Mouse (Mus musculus): ENCODE data around the gene Btrc. TPM values are rescaled to one million over a fixed set of nuclear protein-coding genes. Genes with fewer than 3 reads are reported as not detected.

Btrc gene
- total and polyA plus RNA-seq, 3 experiments = 11.0 to 20.7 (median 14.0) TPM

DNA sequence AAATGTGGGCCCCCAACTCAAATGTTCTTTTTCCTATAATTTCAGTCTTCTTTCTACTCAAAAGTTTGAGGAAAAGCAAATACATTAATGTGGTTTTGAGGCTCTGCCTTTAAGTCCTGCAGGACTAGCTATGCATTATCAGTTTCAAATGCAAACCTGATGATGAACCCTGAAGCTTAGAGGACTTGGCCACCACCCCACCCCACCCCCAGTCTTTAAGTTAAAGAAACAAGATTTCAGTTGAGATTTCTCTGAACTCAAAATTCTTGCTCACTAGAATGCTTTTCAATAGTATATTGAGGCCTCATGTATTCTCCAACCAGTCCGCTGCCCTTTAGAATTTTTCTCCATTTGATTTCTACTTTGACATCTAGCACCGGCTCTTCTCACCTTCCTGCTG is 117.0 kb downstream of the Btrc start:
- DNase-seq (ENCODE audit: extremely low read depth) = no peak
- Histone ChIP-seq H3K79me2 (replicated peaks; ENCODE audit: control insufficient read depth, extremely low read depth, insufficient read depth, poor library complexity, severe bottlenecking) (no peaks in the 10 kb centered on the region), H3K27me3 (replicated peaks) (no peaks in the 10 kb centered on the region), H3K4me1 (ENCODE audit: control insufficient read depth in 1 of 2, insufficient read depth in 2 of 2) (no peaks in the 10 kb centered on the region), H3K36me3 (replicated peaks in 1 of 2; ENCODE audit: control insufficient read depth in 1 of 2, insufficient read depth in 1 of 2, low read length in 1 of 2) (peaks cover 0 to 6% of the 10 kb centered on the region in 2 experiments), H3K4me3 (replicated peaks in 1 of 3; ENCODE audit: low read depth in 2 of 3, low read length in 2 of 3, poor library complexity in 1 of 3) (no peak overlapping the region), H3K4me2 (ENCODE audit: insufficient read depth, low read depth, poor library complexity, severe bottlenecking) (no peak overlapping the region), H3K9me3 (replicated peaks; ENCODE audit: low read length) (no peaks in the 10 kb centered on the region), H3K27ac (ENCODE audit: insufficient read depth, low read depth) (no peak overlapping the region), H3K9ac (ENCODE audit: insufficient read depth, low read depth) (no peak overlapping the region)
- in situ Hi-C loops (cut with MboI; ENCODE audit: low pct_ligation_motif_present, low pct_unique_long_range_greater_than_20kb, low sequenced_read_pairs) (no loop called here), dilution Hi-C loops (cut with MboI; ENCODE audit: extremely low pct_ligation_motif_present, extremely low pct_unique_long_range_greater_than_20kb, low sequenced_read_pairs) (no loop called here)
- TF ChIP-seq IRF4 (IDR thresholded peaks at IDR 0.05; ENCODE audit: low read depth, low read length) = no peak
- no peak for TF ChIP-seq SIN3A (IDR thresholded peaks at IDR 0.05; ENCODE audit: low read length)
- TF ChIP-seq ZKSCAN1 (IDR thresholded peaks at IDR 0.05; ENCODE audit: borderline replicate concordance, low read depth, low read length) = no peak
- no peak for TF ChIP-seq TCF12 (IDR thresholded peaks at IDR 0.05; ENCODE audit: low read depth, low read length)

DNA sequence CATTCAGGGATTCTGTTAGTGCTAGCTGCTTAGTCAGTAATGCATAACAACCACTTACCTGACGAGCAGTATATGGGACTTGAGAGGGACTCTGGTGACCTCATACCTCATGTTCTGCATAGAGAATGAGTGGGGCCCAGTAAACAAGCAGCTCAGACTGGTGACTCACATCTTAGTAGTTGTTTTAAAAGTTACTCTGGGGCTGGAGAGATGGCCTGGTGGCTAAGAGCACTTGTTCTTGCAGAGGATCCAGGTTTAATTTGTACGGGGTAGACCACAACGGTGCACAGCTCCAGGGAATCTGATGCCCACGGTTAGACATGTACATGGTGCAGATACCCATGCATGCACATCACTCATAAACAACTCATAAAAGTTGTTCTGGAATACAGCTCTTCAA is 117.4 kb downstream of the Btrc start:
- no peak for TF ChIP-seq ZKSCAN1 (IDR thresholded peaks at IDR 0.05; ENCODE audit: borderline replicate concordance, low read depth, low read length)
- dilution Hi-C loops (cut with MboI; ENCODE audit: extremely low pct_ligation_motif_present, extremely low pct_unique_long_range_greater_than_20kb, low sequenced_read_pairs) (no loop called here), in situ Hi-C loops (cut with MboI; ENCODE audit: low pct_ligation_motif_present, low pct_unique_long_range_greater_than_20kb, low sequenced_read_pairs) (no loop called here)
- no peak overlapping the region for H3K4me2 ChIP-seq (ENCODE audit: insufficient read depth, low read depth, poor library complexity, severe bottlenecking)
- peaks cover 0 to 2% of the 10 kb centered on the region in 2 experiments for H3K36me3 ChIP-seq (replicated peaks in 1 of 2; ENCODE audit: control insufficient read depth in 1 of 2, insufficient read depth in 1 of 2, low read length in 1 of 2)
- no peaks in the 10 kb centered on the region for H3K27me3 ChIP-seq (replicated peaks)
- H3K79me2 ChIP-seq (replicated peaks; ENCODE audit: control insufficient read depth, extremely low read depth, insufficient read depth, poor library complexity, severe bottlenecking) = no peaks in the 10 kb centered on the region
- H3K4me3 ChIP-seq (replicated peaks in 1 of 3; ENCODE audit: low read depth in 2 of 3, low read length in 2 of 3, poor library complexity in 1 of 3) = no peak overlapping the region
- H3K4me1 ChIP-seq (ENCODE audit: control insufficient read depth in 1 of 2, insufficient read depth in 2 of 2) = no peaks in the 10 kb centered on the region
- no peaks in the 10 kb centered on the region for H3K9me3 ChIP-seq (replicated peaks; ENCODE audit: low read length)
- H3K27ac ChIP-seq (ENCODE audit: insufficient read depth, low read depth) = no peak overlapping the region
- no peak overlapping the region for H3K9ac ChIP-seq (ENCODE audit: insufficient read depth, low read depth)
- DNase-seq (ENCODE audit: extremely low read depth) = no peak

- H3K4me2 ChIP-seq (ENCODE audit: insufficient read depth, low read depth, poor library complexity, severe bottlenecking) = no peak overlapping the region
- no peaks in the 10 kb centered on the region for H3K4me1 ChIP-seq (ENCODE audit: control insufficient read depth in 1 of 2, insufficient read depth in 2 of 2)
- no peaks in the 10 kb centered on the region for H3K9me3 ChIP-seq (replicated peaks; ENCODE audit: low read length)
- in situ Hi-C loops (cut with MboI; ENCODE audit: low pct_ligation_motif_present, low pct_unique_long_range_greater_than_20kb, low sequenced_read_pairs) = no loop called here
- no peak overlapping the region for H3K27ac ChIP-seq (ENCODE audit: insufficient read depth, low read depth)
- no peaks in the 10 kb centered on the region for H3K79me2 ChIP-seq (replicated peaks; ENCODE audit: control insufficient read depth, extremely low read depth, insufficient read depth, poor library complexity, severe bottlenecking)
- H3K36me3 ChIP-seq (replicated peaks in 1 of 2; ENCODE audit: control insufficient read depth in 1 of 2, insufficient read depth in 1 of 2, low read length in 1 of 2) = no peaks in the 10 kb centered on the region
- no peak overlapping the region for H3K4me3 ChIP-seq (replicated peaks in 1 of 3; ENCODE audit: low read depth in 2 of 3, low read length in 2 of 3, poor library complexity in 1 of 3)
- TF ChIP-seq BHLHE40 (IDR thresholded peaks at IDR 0.05; ENCODE audit: low read depth, low read length) = no peak
- TF ChIP-seq RCOR1 (conservative IDR thresholded peaks at IDR 0.05; ENCODE audit: low read depth, low read length) = no peak
- TF ChIP-seq MAFK (IDR thresholded peaks at IDR 0.05; ENCODE audit: insufficient replicate concordance, low read length) = no peak
- no peak for TF ChIP-seq PAX5 (IDR thresholded peaks at IDR 0.05; ENCODE audit: low read length)
- TF ChIP-seq UBTF (IDR thresholded peaks at IDR 0.05; ENCODE audit: low read depth, low read length) = no peak
- TF ChIP-seq ZC3H11A (IDR thresholded peaks at IDR 0.05; ENCODE audit: low read depth, low read length) = no peak
- TF ChIP-seq CTCF (conservative IDR thresholded peaks at IDR 0.05 in 1 of 2, IDR thresholded peaks at IDR 0.05 in 1 of 2; ENCODE audit: low read depth in 2 of 2, low read length in 2 of 2) = no peak
- TF ChIP-seq USF1 (IDR thresholded peaks at IDR 0.05; ENCODE audit: low read depth, low read length) = no peak
- no peak for TF ChIP-seq HCFC1 (IDR thresholded peaks at IDR 0.05; ENCODE audit: low read depth, low read length)
- TF ChIP-seq MAZ (IDR thresholded peaks at IDR 0.05; ENCODE audit: low read depth, low read length) = no peak
- no peak for TF ChIP-seq IRF4 (IDR thresholded peaks at IDR 0.05; ENCODE audit: low read depth, low read length)
- TF ChIP-seq ZMIZ1 (IDR thresholded peaks at IDR 0.05; ENCODE audit: low read depth, low read length) = no peak
- no peak for TF ChIP-seq CHD2 (IDR thresholded peaks at IDR 0.05; ENCODE audit: low read length)
- dilution Hi-C loops (cut with MboI; ENCODE audit: extremely low pct_ligation_motif_present, extremely low pct_unique_long_range_greater_than_20kb, low sequenced_read_pairs) = no loop called here
- H3K27me3 ChIP-seq (replicated peaks) = no peaks in the 10 kb centered on the region
- no peak overlapping the region for H3K9ac ChIP-seq (ENCODE audit: insufficient read depth, low read depth)
- DNase-seq (ENCODE audit: extremely low read depth) = no peak
Measured at GRCm38 (mm10) chr19:45483470-45483869, 119.9 kb downstream of the Btrc start.

Measured in CH12.LX (cell line).